13 mouse cellular contexts compared by ENCODE assay signal in genomic region chr16:45009634-45010033, GRCm38 (mm10).
A peak's percentile ranks its signal among the peaks of the same experiment; 100 is the strongest.
DNase-seq lines count a peak whose midpoint lies in the region; ATAC-seq and TF ChIP-seq lines count a peak whose summit lies in the region.
"Had no signal": no experiment of that assay in that cellular context is flagged by ENCODE, and none has a peak within 500 bp of the region (broad histone marks: within the 10 kb centered on the region; RNA-seq: fewer than 3 reads in every experiment).

No protein-coding gene starts in this region.

- no peaks in the 10 kb centered on the region for H3K9me3 ChIP-seq in heart, embryonic 15.5 days (replicated peaks)
- H3K9me3 ChIP-seq: megakaryocyte, embryonic 14.5 days had no signal

- H3K36me3 ChIP-seq in heart, embryonic 15.5 days, result no peaks in the 10 kb centered on the region

- TF ChIP-seq POLR2A in lung, adult 2 months (IDR thresholded peaks at IDR 0.05; ENCODE audit: borderline replicate concordance, extremely low read depth, low read depth, low read length), result no peak

- no peak for TF ChIP-seq CTCF in lung, adult 2 months (IDR thresholded peaks at IDR 0.05; ENCODE audit: insufficient read depth, low read length)

- no peak overlapping the region for H3K9ac ChIP-seq in heart, embryonic 15.5 days

- 52% methylated on average over 5 of the region's 5 CpGs for WGBS in lung, adult 2 months
- 29% methylated on average over 5 of the region's 5 CpGs for WGBS in heart, embryonic 15.5 days

- DNase-seq in lung, adult 18-20 months, result peak; percentile 58 to 67
- no peak for DNase-seq in lung, adult 2 months
- peak; percentile 8 for DNase-seq in gastrocnemius, postnatal 10 days
- DNase-seq in lung, postnatal 25 days (ENCODE audit: low spot score), result peak; percentile 68
- no peak for DNase-seq in cerebellum, postnatal 25 days
- DNase-seq in B cell, adult 2 months, result no peak
- no peak for DNase-seq in right cerebral cortex, postnatal 25 days
- DNase-seq: cerebellum, postnatal 14 days; thymus, postnatal 25 days had no signal

- ATAC-seq in heart, embryonic 15.5 days (replicated peaks; ENCODE audit: insufficient number of reproducible peaks, insufficient read depth, low FRiP score, low read depth), result peak; percentile 62; the same call in 1 of the 2 replicates
- ATAC-seq: CD4-positive, CD25-positive, alpha-beta regulatory T cell, adult 4 months; inflammation-experienced regulatory T-cells, adult 6 months had no signal

- H3K4me1 ChIP-seq in lung, adult 2 months (ENCODE audit: control insufficient read depth, insufficient read depth, low read length), result no peaks in the 10 kb centered on the region
- H3K4me1 ChIP-seq in heart, embryonic 15.5 days (replicated peaks), result no peaks in the 10 kb centered on the region

- H3K4me3 ChIP-seq in lung, adult 2 months (replicated peaks; ENCODE audit: extremely low read depth, low read depth, low read length), result no peak overlapping the region
- H3K4me3 ChIP-seq in heart, embryonic 15.5 days, result no peak overlapping the region
- H3K4me3 ChIP-seq: megakaryocyte, embryonic 14.5 days had no signal

- no peaks in the 10 kb centered on the region for H3K27me3 ChIP-seq in heart, embryonic 15.5 days
- H3K27me3 ChIP-seq: megakaryocyte, embryonic 14.5 days had no signal

- peak overlapping the region; percentile 63 for H3K27ac ChIP-seq in heart, embryonic 15.5 days

- no peak overlapping the region for H3K4me2 ChIP-seq in heart, embryonic 15.5 days

Comparison
In these comparisons a context has a peak if more than half of its experiments do, and no peak if none do; other contexts are left out.
1. DNase-seq: peak in lung, adult 18-20 months (2 of 2), gastrocnemius, postnatal 10 days (single experiment) and lung, postnatal 25 days (single experiment); none in lung, adult 2 months (single experiment), cerebellum, postnatal 25 days (0 of 2), B cell, adult 2 months (0 of 2) and right cerebral cortex, postnatal 25 days (single experiment).